Mouse (Mus musculus): ENCODE data around the gene Ei24.

DNA sequence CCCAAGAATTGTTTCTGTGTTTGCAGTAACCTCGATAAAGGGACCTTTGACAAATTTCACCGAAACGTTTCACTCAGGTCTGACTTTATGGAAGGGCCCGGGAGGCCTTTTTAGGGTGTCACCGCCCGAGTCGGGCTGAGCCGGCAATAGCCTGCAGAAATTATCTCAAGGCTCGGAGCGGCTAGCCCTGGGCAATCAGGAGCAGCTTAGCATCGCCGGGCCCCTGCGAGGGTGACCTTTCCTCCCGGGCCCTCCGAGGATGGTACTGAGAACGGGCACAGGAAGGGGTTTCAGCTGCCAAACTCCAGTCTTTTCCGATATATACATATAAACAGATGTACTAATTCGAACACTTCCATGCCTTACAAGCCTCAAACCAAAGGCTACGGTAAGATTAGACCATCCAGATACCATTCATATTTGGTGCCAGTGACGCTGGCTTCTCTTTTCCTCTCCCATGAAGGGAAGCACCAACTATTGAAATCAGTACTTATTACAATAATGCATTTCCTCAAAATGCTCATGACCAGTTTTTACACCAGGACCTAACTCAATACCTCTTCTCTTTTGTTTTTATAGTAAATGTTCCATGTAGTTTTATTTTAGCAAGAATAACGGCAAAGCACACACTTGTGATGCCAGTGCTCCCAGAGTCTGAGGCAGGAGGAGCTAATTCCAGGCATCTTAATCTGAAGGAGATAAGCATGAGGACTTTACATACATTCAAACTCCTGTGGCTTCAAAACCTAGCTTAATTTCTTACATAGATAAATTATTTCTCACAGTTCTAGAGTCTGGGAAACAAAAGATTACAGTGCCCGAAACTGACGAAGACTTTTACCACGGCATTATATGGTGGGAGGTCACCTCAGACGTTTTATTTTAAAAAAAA is 28.8 kb downstream of the Ei24 start:
- no peak for TF ChIP-seq TAL1 (IDR thresholded peaks at IDR 0.05; ENCODE audit: low read length)
- no peak; the same call in 1 of the 2 replicates for TF ChIP-seq GATA1 (IDR thresholded peaks at IDR 0.05; ENCODE audit: low read length)

Data from erythroblast, embryonic 14.5 days (primary cell).